Mouse (Mus musculus) ovary, adult 18-20 months (tissue): ENCODE data around the gene Nek9.
"Not testable (repeated sequence)": the region's sequence is repeated elsewhere in the genome, so short reads cannot be mapped to it uniquely, and the experiment has no call there.

ENCODE experiments used
- DNase-seq: peaks from one replicate; pipeline ENCODE4 v3.0.0; 2022; ENCODE audit warnings: low spot score, mixed read lengths

Gene Nek9

GRCm38 (mm10) chr12:85289157-85290000 lies 49.8 kb downstream of the Nek9 start:
- DNase-seq = no peak

GRCm38 (mm10) chr12:85288486-85289156 lies 50.5 kb downstream of the Nek9 start, which contains the start of gene Zc2hc1c:
Gene Zc2hc1c (plus strand): TSS chr12:85288591.
- peak; percentile 87 for DNase-seq

- DNase-seq = no peak
Observed at GRCm38 (mm10) chr12:85287809-85288485, 51.2 kb downstream of the Nek9 start, which contains the start of gene Acyp1. Gene Acyp1 (minus strand): TSS chr12:85288438.

- DNase-seq = no peak
Observed at GRCm38 (mm10) chr12:85286941-85287340, 52.2 kb downstream of the Nek9 start.

GRCm38 (mm10) chr12:85284996-85285395 lies 54.2 kb downstream of the Nek9 start:
- DNase-seq = no peak

- DNase-seq = no peak
Observed at GRCm38 (mm10) chr12:85284331-85284730, 54.8 kb downstream of the Nek9 start.

GRCm38 (mm10) chr12:85281756-85282155 lies 57.4 kb downstream of the Nek9 start:
- DNase-seq = not testable (repeated sequence)

- DNase-seq = no peak
Observed at GRCm38 (mm10) chr12:85280845-85281651, 58.1 kb downstream of the Nek9 start.

GRCm38 (mm10) chr12:85280105-85280844 lies 58.9 kb downstream of the Nek9 start:
- DNase-seq = peak; percentile 94

GRCm38 (mm10) chr12:85279396-85280080 lies 59.6 kb downstream of the Nek9 start:
- no peak for DNase-seq

- no peak for DNase-seq
Observed at GRCm38 (mm10) chr12:85278919-85279318, 60.2 kb downstream of the Nek9 start.

- no peak for DNase-seq
Observed at GRCm38 (mm10) chr12:85276273-85276672, 62.9 kb downstream of the Nek9 start.

GRCm38 (mm10) chr12:85273508-85273907 lies 65.7 kb downstream of the Nek9 start:
- no peak for DNase-seq

- no peak for DNase-seq
Observed at GRCm38 (mm10) chr12:85271843-85272206, 67.3 kb downstream of the Nek9 start.

GRCm38 (mm10) chr12:85271132-85271842 lies 67.9 kb downstream of the Nek9 start:
- no peak for DNase-seq

- peak; percentile 72 for DNase-seq
Observed at GRCm38 (mm10) chr12:85270319-85270718, 68.8 kb downstream of the Nek9 start, which contains the start of gene Mlh3. Gene Mlh3 (minus strand): TSS chr12:85270599.

GRCm38 (mm10) chr12:85269821-85270220 lies 69.3 kb downstream of the Nek9 start:
- no peak for DNase-seq

- DNase-seq = no peak
Observed at GRCm38 (mm10) chr12:85266248-85266647, 72.9 kb downstream of the Nek9 start.

GRCm38 (mm10) chr12:85264940-85265339 lies 74.2 kb downstream of the Nek9 start:
- DNase-seq = no peak

- DNase-seq = no peak
Observed at GRCm38 (mm10) chr12:85264531-85264930, 74.6 kb downstream of the Nek9 start.
